Comparison of ENCODE assay signal across 27 mouse cellular contexts in the genomic region with DNA sequence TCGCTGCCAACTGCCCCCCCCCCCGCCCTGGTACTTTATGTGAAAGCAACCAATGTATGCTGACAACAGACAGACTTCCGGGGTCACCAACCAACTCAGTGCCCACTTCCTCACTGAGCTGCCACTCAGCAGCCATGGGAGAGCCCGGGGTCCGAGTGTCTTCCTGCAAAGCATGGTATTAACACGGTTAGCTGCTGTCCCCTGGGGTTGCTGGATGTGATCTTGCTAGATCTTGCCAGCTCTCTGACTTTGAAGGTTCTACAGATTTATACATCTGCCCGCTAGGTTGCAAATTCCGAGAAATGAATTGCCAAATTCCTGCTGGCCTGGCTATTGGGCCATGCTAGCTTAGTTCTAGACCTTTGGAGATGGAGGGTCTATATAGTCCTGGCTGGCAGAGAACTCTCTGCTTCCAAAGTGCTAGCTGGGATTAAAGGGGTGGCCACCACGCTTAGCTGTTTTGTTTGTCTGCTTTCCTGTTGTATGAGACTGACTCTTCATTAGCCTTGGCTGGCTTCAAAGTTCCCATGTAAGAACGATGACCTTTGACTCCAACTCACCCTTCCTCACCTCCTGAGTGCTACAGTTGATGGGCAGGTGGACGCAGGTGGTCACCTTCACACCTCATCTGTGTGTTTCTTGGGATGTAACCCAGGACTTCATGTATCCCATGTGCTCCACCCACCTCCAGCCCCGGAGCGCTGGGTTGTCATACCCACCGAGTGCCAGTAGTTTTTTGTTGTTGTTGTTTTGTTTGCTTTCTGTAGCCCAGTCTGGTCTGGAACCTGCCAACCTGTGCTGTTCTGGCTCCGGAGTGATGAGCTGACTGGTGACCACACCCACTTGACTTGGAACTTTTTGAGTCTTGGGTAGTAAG. TPM values are rescaled to one million over a fixed set of nuclear protein-coding genes. Genes with fewer than 3 reads are reported as not detected.
A peak's percentile ranks its signal among the peaks of the same experiment; 100 is the strongest.
DNase-seq lines count a peak whose midpoint lies in the region; ATAC-seq and TF ChIP-seq lines count a peak whose summit lies in the region.
"Had no signal": no experiment of that assay in that cellular context is flagged by ENCODE, and none has a peak within 500 bp of the region (broad histone marks: within the 10 kb centered on the region; RNA-seq: fewer than 3 reads in every experiment).

No protein-coding gene starts in this region.

- H3K27me3 ChIP-seq in kidney, adult 2 months (replicated peaks; ENCODE audit: control insufficient read depth, insufficient read depth, low read length), result no peaks in the 10 kb centered on the region
- peaks cover 3% of the 10 kb centered on the region; the same call in 1 of the 2 replicates for H3K27me3 ChIP-seq in kidney, embryonic 16.5 days (ENCODE audit: insufficient read depth, low read length)
- no peaks in the 10 kb centered on the region for H3K27me3 ChIP-seq in liver, embryonic 13.5 days
- H3K27me3 ChIP-seq: embryonic facial prominence, embryonic 13.5 days; hindbrain, embryonic 15.5 days; intestine, embryonic 15.5 days; midbrain, embryonic 13.5 days; neural tube, embryonic 12.5 days had no signal

- ATAC-seq in kidney, embryonic 16.5 days (ENCODE audit: low FRiP score, low TSS enrichment), result no peak
- ATAC-seq in liver, embryonic 13.5 days (ENCODE audit: low read depth), result no peak
- ATAC-seq in cerebellum, adult (ENCODE audit: insufficient number of reproducible peaks, low FRiP score, low TSS enrichment), result no peak
- ATAC-seq: forebrain, embryonic 14.5 days; intestine, embryonic 15.5 days; midbrain, embryonic 13.5 days had no signal

- H3K4me2 ChIP-seq in kidney, embryonic 16.5 days (replicated peaks; ENCODE audit: low read depth, low read length), result no peak overlapping the region
- H3K4me2 ChIP-seq in liver, embryonic 13.5 days, result no peak overlapping the region
- H3K4me2 ChIP-seq: embryonic facial prominence, embryonic 13.5 days; heart, embryonic 13.5 days; hindbrain, embryonic 15.5 days; intestine, embryonic 15.5 days; limb, embryonic 12.5 days; lung, embryonic 14.5 days; midbrain, embryonic 13.5 days; neural tube, embryonic 12.5 days had no signal

- H3K9ac ChIP-seq in kidney, embryonic 16.5 days (replicated peaks; ENCODE audit: low read length), result no peak overlapping the region
- no peak overlapping the region for H3K9ac ChIP-seq in liver, embryonic 13.5 days
- H3K9ac ChIP-seq: embryonic facial prominence, embryonic 13.5 days; heart, embryonic 13.5 days; hindbrain, embryonic 15.5 days; intestine, embryonic 15.5 days; limb, embryonic 12.5 days; lung, embryonic 14.5 days; midbrain, embryonic 13.5 days; neural tube, embryonic 12.5 days had no signal

- no peak overlapping the region for H3K4me3 ChIP-seq in kidney, adult 2 months (ENCODE audit: insufficient read depth, low read depth, low read length)
- no peak overlapping the region for H3K4me3 ChIP-seq in kidney, embryonic 16.5 days (ENCODE audit: low read length)
- H3K4me3 ChIP-seq in liver, embryonic 13.5 days (replicated peaks), result no peak overlapping the region
- H3K4me3 ChIP-seq: embryonic facial prominence, embryonic 13.5 days; heart, embryonic 13.5 days; hindbrain, embryonic 15.5 days; intestine, embryonic 15.5 days; limb, embryonic 12.5 days; midbrain, embryonic 13.5 days; neural tube, embryonic 12.5 days had no signal

- 57% methylated on average over 15 of the region's 15 CpGs for WGBS in kidney, adult 2 months
- 76% methylated on average over 15 of the region's 15 CpGs for WGBS in kidney, embryonic 16.5 days
- 48% methylated on average over 15 of the region's 15 CpGs for WGBS in liver, embryonic 13.5 days (ENCODE audit: insufficient replicate concordance)

- H3K9me3 ChIP-seq in kidney, embryonic 16.5 days (ENCODE audit: low read length), result no peaks in the 10 kb centered on the region
- H3K9me3 ChIP-seq in liver, embryonic 13.5 days (replicated peaks), result no peaks in the 10 kb centered on the region
- H3K9me3 ChIP-seq: embryonic facial prominence, embryonic 13.5 days; G1E; heart, embryonic 13.5 days; hindbrain, embryonic 15.5 days; intestine, embryonic 15.5 days; limb, embryonic 12.5 days; midbrain, embryonic 13.5 days; neural tube, embryonic 12.5 days had no signal

- TF ChIP-seq POLR2A in kidney, adult 2 months (IDR thresholded peaks at IDR 0.05; ENCODE audit: low read depth, low read length), result no peak

- H3K4me1 ChIP-seq in kidney, adult 2 months (ENCODE audit: control insufficient read depth, insufficient read depth, low read length), result peaks cover 16% of the 10 kb centered on the region
- H3K4me1 ChIP-seq in kidney, embryonic 16.5 days (ENCODE audit: insufficient read depth, low read length), result 0 out of 2 replicates have a peak, but pooled peaks cover 5% of the 10 kb centered on the region
- H3K4me1 ChIP-seq in liver, embryonic 13.5 days (replicated peaks), result peaks cover 40% of the 10 kb centered on the region
- H3K4me1 ChIP-seq: embryonic facial prominence, embryonic 13.5 days; heart, embryonic 13.5 days; hindbrain, embryonic 15.5 days; limb, embryonic 12.5 days; neural tube, embryonic 12.5 days had no signal

- TF ChIP-seq CTCF in kidney, adult 2 months (conservative IDR thresholded peaks at IDR 0.05; ENCODE audit: insufficient read depth, insufficient read length, low read depth, low read length), result no peak

- H3K36me3 ChIP-seq in kidney, adult 2 months (ENCODE audit: control insufficient read depth, insufficient read depth, low read length), result no peaks in the 10 kb centered on the region
- peaks cover 9% of the 10 kb centered on the region for H3K36me3 ChIP-seq in kidney, embryonic 16.5 days (ENCODE audit: insufficient read depth, low read length)
- H3K36me3 ChIP-seq in liver, embryonic 13.5 days, result peaks cover 9% of the 10 kb centered on the region
- H3K36me3 ChIP-seq: hindbrain, embryonic 15.5 days had no signal

- H3K27ac ChIP-seq in kidney, adult 2 months (ENCODE audit: insufficient read depth, low read depth, low read length), result no peak overlapping the region
- H3K27ac ChIP-seq in kidney, embryonic 16.5 days (ENCODE audit: low read length), result no peak overlapping the region
- H3K27ac ChIP-seq in liver, embryonic 13.5 days, result peak overlapping the region; percentile 26
- H3K27ac ChIP-seq: embryonic facial prominence, embryonic 13.5 days; heart, embryonic 13.5 days; hindbrain, embryonic 15.5 days; intestine, embryonic 15.5 days; limb, embryonic 12.5 days; midbrain, embryonic 13.5 days; neural tube, embryonic 12.5 days had no signal

- DNase-seq in adrenal gland, adult 2 months, result peak; percentile 52
- no peak for DNase-seq in adrenal gland, adult 18-20 months (ENCODE audit: low spot score in 2 of 2)
- peak; percentile 66 for DNase-seq in kidney, adult 2 months
- DNase-seq in A20 (ENCODE audit: low read depth, low spot score), result peak; percentile 71
- no peak for DNase-seq in liver, embryonic 13.5 days
- DNase-seq in urinary bladder, postnatal 36 days (ENCODE audit: low spot score in 2 of 2), result no peak
- DNase-seq: cerebellum, adult 9-11 months; gastrocnemius, postnatal 36 days; thymus, adult 18-20 months; thymus, postnatal 4 days had no signal

RNA-seq across cellular contexts. Expression of gene C3, which starts 2.2 kb away (rescaled TPM):
- 1,000 to 10,000 TPM in 1 of 2 experiments, 100 to 1,000 TPM in 1; 382 to 3,178 TPM for total RNA-seq in adrenal gland, adult 2 months (2021)
- polyA plus RNA-seq in adrenal gland, adult 2 months (2012; rRNA removed), result 222 and 767 TPM in 2 replicates
- 100 to 1,000 TPM; 184 to 696 TPM for total RNA-seq in adrenal gland, adult 18-20 months (2021)
- 51.5 and 69.4 TPM in 2 replicates for polyA plus RNA-seq in kidney, adult 2 months (2012; rRNA removed)
- polyA plus RNA-seq in kidney, embryonic 16.5 days (2015; fragmentation: Nextera tagmentation; extraction: Ambion mirVana), result 1.1 and 2.4 TPM in 2 replicates
- polyA plus RNA-seq in liver, embryonic 13.5 days (2015; fragmentation: Nextera tagmentation; extraction: Ambion mirVana), result 98.2 and 119 TPM in 2 replicates

RNA-seq across cellular contexts. Expression of gene Gpr108, which starts 18.2 kb away (rescaled TPM):
- total RNA-seq in adrenal gland, adult 2 months (2021), result 10 to 100 TPM; 85.1 to 89.5 TPM
- polyA plus RNA-seq in adrenal gland, adult 2 months (2012; rRNA removed), result 79.7 and 82.5 TPM in 2 replicates
- total RNA-seq in adrenal gland, adult 18-20 months (2021), result 10 to 100 TPM; 72.4 to 89.6 TPM
- 36.7 and 39.6 TPM in 2 replicates for polyA plus RNA-seq in kidney, adult 2 months (2012; rRNA removed)
- 39.0 and 42.8 TPM in 2 replicates for polyA plus RNA-seq in kidney, embryonic 16.5 days (2015; fragmentation: Nextera tagmentation; extraction: Ambion mirVana)
- polyA plus RNA-seq in liver, embryonic 13.5 days (2015; fragmentation: Nextera tagmentation; extraction: Ambion mirVana), result 13.7 and 15.2 TPM in 2 replicates

RNA-seq across cellular contexts. Expression of gene Trip10, which starts 19.2 kb away (rescaled TPM):
- 10 to 100 TPM; 44.5 to 51.5 TPM for total RNA-seq in adrenal gland, adult 2 months (2021)
- 25.2 and 28.2 TPM in 2 replicates for polyA plus RNA-seq in adrenal gland, adult 2 months (2012; rRNA removed)
- total RNA-seq in adrenal gland, adult 18-20 months (2021), result 10 to 100 TPM; 53.4 to 61.0 TPM
- polyA plus RNA-seq in kidney, adult 2 months (2012; rRNA removed), result 30.4 and 35.6 TPM in 2 replicates
- 52.6 and 55.0 TPM in 2 replicates for polyA plus RNA-seq in kidney, embryonic 16.5 days (2015; fragmentation: Nextera tagmentation; extraction: Ambion mirVana)
- polyA plus RNA-seq in liver, embryonic 13.5 days (2015; fragmentation: Nextera tagmentation; extraction: Ambion mirVana), result 10.4 and 11.9 TPM in 2 replicates

RNA-seq across cellular contexts. Expression of gene Tnfsf14, which starts 36.1 kb away (rescaled TPM):
- total RNA-seq in adrenal gland, adult 2 months (2021), result under 1 TPM in 1 of 2 experiments, not detected in 1; 0.21 TPM
- polyA plus RNA-seq in adrenal gland, adult 2 months (2012; rRNA removed), result 0.26 and 0.44 TPM in 2 replicates
- total RNA-seq in adrenal gland, adult 18-20 months (2021), result under 1 TPM in 1 of 2 experiments, not detected in 1; 0.36 TPM
- polyA plus RNA-seq in kidney, adult 2 months (2012; rRNA removed), result 0.35 and 0.44 TPM in 2 replicates
- polyA plus RNA-seq in kidney, embryonic 16.5 days (2015; fragmentation: Nextera tagmentation; extraction: Ambion mirVana), result 0.09 and 0.19 TPM in 2 replicates
- 1.4 and 1.8 TPM in 2 replicates for polyA plus RNA-seq in liver, embryonic 13.5 days (2015; fragmentation: Nextera tagmentation; extraction: Ambion mirVana)
- total RNA-seq: heart, postnatal 25 days; layer of hippocampus, postnatal 10 days; left cerebral cortex, adult 8-10 months had no signal
- polyA plus RNA-seq: embryonic facial prominence, embryonic 13.5 days; forebrain, embryonic 14.5 days; kidney, embryonic 14.5 days; midbrain, embryonic 13.5 days; stomach, embryonic 14.5 days had no signal

RNA-seq across cellular contexts. Expression of gene Vav1, which starts 48.8 kb away (rescaled TPM):
- 1 to 10 TPM; 2.0 to 4.3 TPM for total RNA-seq in adrenal gland, adult 2 months (2021)
- polyA plus RNA-seq in adrenal gland, adult 2 months (2012; rRNA removed), result 1.1 and 1.3 TPM in 2 replicates
- 1 to 10 TPM; 2.6 to 4.0 TPM for total RNA-seq in adrenal gland, adult 18-20 months (2021)
- 1.1 and 3.4 TPM in 2 replicates for polyA plus RNA-seq in kidney, adult 2 months (2012; rRNA removed)
- 1.4 and 2.0 TPM in 2 replicates for polyA plus RNA-seq in kidney, embryonic 16.5 days (2015; fragmentation: Nextera tagmentation; extraction: Ambion mirVana)
- 11.6 and 12.5 TPM in 2 replicates for polyA plus RNA-seq in liver, embryonic 13.5 days (2015; fragmentation: Nextera tagmentation; extraction: Ambion mirVana)

Comparison
In these comparisons a context has a peak if more than half of its experiments do, and no peak if none do; other contexts are left out.
1. DNase-seq: peak in adrenal gland, adult 2 months (single experiment), kidney, adult 2 months (single experiment) and A20 (single experiment); none in adrenal gland, adult 18-20 months (0 of 2), liver, embryonic 13.5 days (single experiment) and urinary bladder, postnatal 36 days (0 of 2).
2. RNA of gene C3, which starts 2.2 kb away (polyA plus RNA-seq): 222 to 767 TPM in adrenal gland, adult 2 months, 98.2 to 119 TPM in liver, embryonic 13.5 days and 51.5 to 69.4 TPM in kidney, adult 2 months; 1.1 to 2.4 TPM in kidney, embryonic 16.5 days; every median in the first group is over 10 times any median in the second.